7 mouse cellular contexts compared by ENCODE assay signal in the genomic region with DNA sequence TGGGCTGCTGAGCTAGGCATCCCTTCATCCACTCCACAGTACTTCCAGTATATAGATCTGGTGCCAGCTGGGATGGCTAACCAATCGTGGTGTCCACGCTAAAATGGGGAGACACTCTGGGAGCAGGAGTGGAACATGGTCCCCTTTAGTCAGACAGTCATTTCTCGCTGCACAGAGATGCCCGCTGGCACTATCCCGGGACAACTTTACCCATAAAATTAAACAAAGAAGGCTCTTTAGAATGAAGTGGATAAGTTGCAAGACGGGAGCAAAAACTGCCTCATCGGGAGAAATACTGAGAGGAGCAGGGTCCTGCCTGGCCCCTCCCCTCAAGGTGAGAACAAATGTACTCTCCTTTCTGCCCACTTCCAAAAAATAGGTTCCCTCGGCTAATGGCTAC. TPM values are rescaled to one million over a fixed set of nuclear protein-coding genes. Genes with fewer than 3 reads are reported as not detected.
DNase-seq lines count a peak whose midpoint lies in the region; ATAC-seq and TF ChIP-seq lines count a peak whose summit lies in the region.

No protein-coding gene starts in this region.

- no peak for TF ChIP-seq CTCF in left cerebral cortex, adult 2 months (IDR thresholded peaks at IDR 0.05)

- peaks cover 20% of the 10 kb centered on the region for H3K36me3 ChIP-seq in embryonic facial prominence, embryonic 15.5 days
- H3K36me3 ChIP-seq in intestine, embryonic 15.5 days, result peaks cover 4% of the 10 kb centered on the region; the same call in 1 of the 2 replicates
- H3K36me3 ChIP-seq in neural tube, embryonic 14.5 days (ENCODE audit: control insufficient read depth, insufficient read depth, low read length), result peaks cover 22% of the 10 kb centered on the region

- no peaks in the 10 kb centered on the region for H3K9me3 ChIP-seq in embryonic facial prominence, embryonic 15.5 days (replicated peaks)
- H3K9me3 ChIP-seq in intestine, embryonic 15.5 days, result no peaks in the 10 kb centered on the region
- no peaks in the 10 kb centered on the region for H3K9me3 ChIP-seq in neural tube, embryonic 14.5 days (ENCODE audit: control insufficient read depth, low read length)

- WGBS in embryonic facial prominence, embryonic 15.5 days, result 9% methylated on average over 8 of the region's 8 CpGs
- WGBS in intestine, embryonic 15.5 days, result 10% methylated on average over 8 of the region's 8 CpGs
- 3% methylated on average over 8 of the region's 8 CpGs for WGBS in neural tube, embryonic 14.5 days

- H3K27ac ChIP-seq in left cerebral cortex, adult 2 months, result no peak overlapping the region
- H3K27ac ChIP-seq in embryonic facial prominence, embryonic 15.5 days (replicated peaks), result no peak overlapping the region
- H3K27ac ChIP-seq in intestine, embryonic 15.5 days, result no peak overlapping the region
- no peak overlapping the region for H3K27ac ChIP-seq in neural tube, embryonic 14.5 days (ENCODE audit: low read depth, low read length)

- ATAC-seq in embryonic facial prominence, embryonic 15.5 days (ENCODE audit: insufficient number of reproducible peaks, low FRiP score, low TSS enrichment, low read depth), result no peak
- no peak for ATAC-seq in intestine, embryonic 15.5 days
- no peak for ATAC-seq in neural tube, embryonic 14.5 days (ENCODE audit: low read depth)

- no peak for DNase-seq in left cerebral cortex, adult 2 months (ENCODE audit: extremely low spot score in 1 of 2, low spot score in 2 of 2)
- DNase-seq in left cerebral cortex, adult 18-20 months (ENCODE audit: low spot score in 2 of 2), result no peak
- no peak for DNase-seq in left cerebral cortex, postnatal 4 days
- no peak for DNase-seq in frontal cortex, postnatal 10 days (ENCODE audit: low spot score in 2 of 2)

- intact Hi-C loops in left cerebral cortex, adult 2 months (cut with DNase I), result no loop called here
- intact Hi-C loops in left cerebral cortex, postnatal 4 days (cut with DNase I), result no loop called here

- H3K4me3 ChIP-seq in left cerebral cortex, adult 2 months, result peak overlapping the region; percentile 64
- H3K4me3 ChIP-seq in embryonic facial prominence, embryonic 15.5 days (replicated peaks), result peak overlapping the region; percentile 78
- H3K4me3 ChIP-seq in intestine, embryonic 15.5 days (replicated peaks), result peak overlapping the region; percentile 82
- H3K4me3 ChIP-seq in neural tube, embryonic 14.5 days (ENCODE audit: low read depth, low read length), result peak overlapping the region; percentile 79

- peak overlapping the region; percentile 86 for H3K4me2 ChIP-seq in embryonic facial prominence, embryonic 15.5 days (replicated peaks)
- H3K4me2 ChIP-seq in intestine, embryonic 15.5 days (replicated peaks), result peak overlapping the region; percentile 94
- H3K4me2 ChIP-seq in neural tube, embryonic 14.5 days (ENCODE audit: low read depth, low read length), result peak overlapping the region; percentile 79

- H3K27me3 ChIP-seq in embryonic facial prominence, embryonic 15.5 days, result no peaks in the 10 kb centered on the region
- no peaks in the 10 kb centered on the region for H3K27me3 ChIP-seq in intestine, embryonic 15.5 days (replicated peaks)
- H3K27me3 ChIP-seq in neural tube, embryonic 14.5 days (ENCODE audit: control insufficient read depth, insufficient read depth, low read length), result no peaks in the 10 kb centered on the region

- H3K4me1 ChIP-seq in embryonic facial prominence, embryonic 15.5 days, result peaks cover 24% of the 10 kb centered on the region
- H3K4me1 ChIP-seq in intestine, embryonic 15.5 days (replicated peaks), result peaks cover 26% of the 10 kb centered on the region
- peaks cover 12% of the 10 kb centered on the region for H3K4me1 ChIP-seq in neural tube, embryonic 14.5 days (ENCODE audit: control insufficient read depth, insufficient read depth, low read length)

- H3K9ac ChIP-seq in embryonic facial prominence, embryonic 15.5 days, result no peak overlapping the region
- peak overlapping the region; percentile 78; the same call in 1 of the 2 replicates for H3K9ac ChIP-seq in intestine, embryonic 15.5 days
- H3K9ac ChIP-seq in neural tube, embryonic 14.5 days (replicated peaks; ENCODE audit: low read depth, low read length), result peak overlapping the region; percentile 96

RNA-seq across cellular contexts. Expression of a gene that starts 1.3 kb away (rescaled TPM):
- total RNA-seq in left cerebral cortex, adult 2 months (2021), result 10 to 100 TPM; 18.1 to 22.5 TPM
- total RNA-seq in left cerebral cortex, adult 18-20 months (2021), result 10 to 100 TPM; 20.0 to 23.1 TPM
- polyA plus RNA-seq in embryonic facial prominence, embryonic 15.5 days (2015; fragmentation: Nextera tagmentation; extraction: Ambion mirVana), result 1.8 and 2.4 TPM in 2 replicates
- 0.74 and 0.91 TPM in 2 replicates for polyA plus RNA-seq in intestine, embryonic 15.5 days (2015; fragmentation: Nextera tagmentation; extraction: Ambion mirVana)
- polyA plus RNA-seq in neural tube, embryonic 14.5 days (2014; fragmentation: Nextera tagmentation; extraction: Ambion mirVana), result 9.7 and 13.2 TPM in 2 replicates
- 10 to 100 TPM; 75.1 to 76.5 TPM for total RNA-seq in left cerebral cortex, postnatal 4 days (2021)

RNA-seq across cellular contexts. Expression of a gene that starts 4.6 kb away (rescaled TPM):
- total RNA-seq in left cerebral cortex, adult 2 months (2021), result 10 to 100 TPM; 74.4 to 75.2 TPM
- 10 to 100 TPM; 67.9 to 71.8 TPM for total RNA-seq in left cerebral cortex, adult 18-20 months (2021)
- 1,372 and 1,398 TPM in 2 replicates for polyA plus RNA-seq in embryonic facial prominence, embryonic 15.5 days (2015; fragmentation: Nextera tagmentation; extraction: Ambion mirVana)
- polyA plus RNA-seq in intestine, embryonic 15.5 days (2015; fragmentation: Nextera tagmentation; extraction: Ambion mirVana), result 1,579 and 1,616 TPM in 2 replicates
- 657 and 756 TPM in 2 replicates for polyA plus RNA-seq in neural tube, embryonic 14.5 days (2014; fragmentation: Nextera tagmentation; extraction: Ambion mirVana)
- 100 to 1,000 TPM; 211 to 221 TPM for total RNA-seq in left cerebral cortex, postnatal 4 days (2021)

RNA-seq across cellular contexts. Expression of a gene that starts 10.7 kb away (rescaled TPM):
- total RNA-seq in left cerebral cortex, adult 2 months (2021), result under 1 TPM; 0.36 to 0.77 TPM
- under 1 TPM; 0.30 to 0.45 TPM for total RNA-seq in left cerebral cortex, adult 18-20 months (2021)
- polyA plus RNA-seq in embryonic facial prominence, embryonic 15.5 days (2015; fragmentation: Nextera tagmentation; extraction: Ambion mirVana), result 0.13 and 0.41 TPM in 2 replicates
- polyA plus RNA-seq in intestine, embryonic 15.5 days (2015; fragmentation: Nextera tagmentation; extraction: Ambion mirVana), result 0.05 and 0.11 TPM in 2 replicates
- polyA plus RNA-seq in neural tube, embryonic 14.5 days (2014; fragmentation: Nextera tagmentation; extraction: Ambion mirVana), result 0.14 TPM in 1 of 2 replicates, not detected in the other
- under 1 TPM; 0.70 to 0.84 TPM for total RNA-seq in left cerebral cortex, postnatal 4 days (2021)

RNA-seq across cellular contexts. Expression of a gene that starts 11.4 kb away (rescaled TPM):
- 10 to 100 TPM; 63.7 to 64.4 TPM for total RNA-seq in left cerebral cortex, adult 2 months (2021)
- total RNA-seq in left cerebral cortex, adult 18-20 months (2021), result 10 to 100 TPM; 69.3 to 69.4 TPM
- 175 and 177 TPM in 2 replicates for polyA plus RNA-seq in embryonic facial prominence, embryonic 15.5 days (2015; fragmentation: Nextera tagmentation; extraction: Ambion mirVana)
- polyA plus RNA-seq in intestine, embryonic 15.5 days (2015; fragmentation: Nextera tagmentation; extraction: Ambion mirVana), result 167 and 181 TPM in 2 replicates
- polyA plus RNA-seq in neural tube, embryonic 14.5 days (2014; fragmentation: Nextera tagmentation; extraction: Ambion mirVana), result 91.1 and 93.6 TPM in 2 replicates
- 10 to 100 TPM; 49.9 to 54.4 TPM for total RNA-seq in left cerebral cortex, postnatal 4 days (2021)

RNA-seq across cellular contexts. Expression of a gene that starts 16.4 kb away (rescaled TPM):
- total RNA-seq in left cerebral cortex, adult 2 months (2021), result 100 to 1,000 TPM; 627 to 694 TPM
- 100 to 1,000 TPM; 594 to 629 TPM for total RNA-seq in left cerebral cortex, adult 18-20 months (2021)
- polyA plus RNA-seq in embryonic facial prominence, embryonic 15.5 days (2015; fragmentation: Nextera tagmentation; extraction: Ambion mirVana), result 0.45 and 0.49 TPM in 2 replicates
- 0.16 and 0.43 TPM in 2 replicates for polyA plus RNA-seq in intestine, embryonic 15.5 days (2015; fragmentation: Nextera tagmentation; extraction: Ambion mirVana)
- polyA plus RNA-seq in neural tube, embryonic 14.5 days (2014; fragmentation: Nextera tagmentation; extraction: Ambion mirVana), result 4.7 and 10.6 TPM in 2 replicates
- total RNA-seq in left cerebral cortex, postnatal 4 days (2021), result 100 to 1,000 TPM; 384 to 394 TPM
